Mouse (Mus musculus) retina, postnatal 7 days (tissue): Measurements from ENCODE around the gene Shpk.
A peak's percentile ranks its signal among the peaks of the same experiment; 100 is the strongest.

ENCODE experiments used
- DNase-seq: peaks from one replicate; pipeline ENCODE4 v3.0.0-alpha.2; 2012; ENCODE audit warnings: low read depth, low spot score

The Shpk gene

GRCm38 (mm10) chr11:73199230-73199712 lies at the start of gene Shpk:
TSS of gene Shpk (plus strand) at chr11:73199460.
- DNase-seq = peak; percentile 88

GRCm38 (mm10) chr11:73155071-73155470 lies 44.2 kb upstream of the Shpk start:
- DNase-seq = no peak

GRCm38 (mm10) chr11:73159957-73160810 lies 39.1 kb upstream of the Shpk start, which contains the start of gene P2rx5:
TSS of gene P2rx5 (plus strand) at chr11:73160421.
- no peak for DNase-seq

GRCm38 (mm10) chr11:73160811-73161200 lies 38.5 kb upstream of the Shpk start:
- DNase-seq = no peak

- no peak for DNase-seq
These were observed 37.6 kb upstream of the Shpk start for GRCm38 (mm10) chr11:73161616-73162015.

- DNase-seq = no peak
These were observed 37.0 kb upstream of the Shpk start for GRCm38 (mm10) chr11:73162284-73162683.

- no peak for DNase-seq
These were observed 31.2 kb upstream of the Shpk start for GRCm38 (mm10) chr11:73168071-73168470.

GRCm38 (mm10) chr11:73168576-73168975 lies 30.7 kb upstream of the Shpk start:
- no peak for DNase-seq

GRCm38 (mm10) chr11:73169231-73169630 lies 30.0 kb upstream of the Shpk start:
- peak; percentile 36 for DNase-seq

GRCm38 (mm10) chr11:73172186-73172585 lies 27.1 kb upstream of the Shpk start:
- no peak for DNase-seq

GRCm38 (mm10) chr11:73175612-73176011 lies 23.6 kb upstream of the Shpk start:
- DNase-seq = no peak

GRCm38 (mm10) chr11:73176186-73176585 lies 23.1 kb upstream of the Shpk start:
- DNase-seq = no peak

GRCm38 (mm10) chr11:73176608-73177508 lies 22.4 kb upstream of the Shpk start, which contains the start of the genes Emc6 and Tax1bp3:
TSS of gene Emc6 (minus strand) at chr11:73177037.
TSS of gene Tax1bp3 (plus strand) at chr11:73177083.
- DNase-seq = peak; percentile 92

GRCm38 (mm10) chr11:73177509-73177875 lies 21.8 kb upstream of the Shpk start:
- no peak for DNase-seq

- DNase-seq = no peak
These were observed 21.4 kb upstream of the Shpk start for GRCm38 (mm10) chr11:73177895-73178294.

- DNase-seq = no peak
These were observed 13.2 kb upstream of the Shpk start for GRCm38 (mm10) chr11:73185872-73186615.

GRCm38 (mm10) chr11:73187231-73187630 lies 12.0 kb upstream of the Shpk start:
- DNase-seq = no peak

- no peak for DNase-seq
These were observed 6.2 kb upstream of the Shpk start for GRCm38 (mm10) chr11:73193047-73193446.

- no peak for DNase-seq
These were observed 4.8 kb upstream of the Shpk start for GRCm38 (mm10) chr11:73194444-73194843.

GRCm38 (mm10) chr11:73198190-73198589 lies 1.1 kb upstream of the Shpk start:
- no peak for DNase-seq

GRCm38 (mm10) chr11:73198603-73199229 lies 544 bp upstream of the Shpk start, which contains the start of gene Ctns:
TSS of gene Ctns (minus strand) at chr11:73199042.
- DNase-seq = peak; percentile 81
